Mouse (Mus musculus) central nervous system, embryonic 11.5 days (tissue): ENCODE data around the gene Gm13288. TPM values are rescaled to one million over a fixed set of nuclear protein-coding genes. Genes with fewer than 3 reads are reported as not detected.

Source experiments
- polyA plus RNA-seq: library from polyadenylated mRNA; depleted of rRNA; stranded (reverse); fragments of >200 nt; gene quantifications from 2 replicates; pipeline ENCODE4 v1.2.3, GENCODE M21; 2012; rRNA removed

The Gm13288 gene
- polyA plus RNA-seq: 0.01 and 0.02 TPM in 2 replicates

GRCm38 (mm10) chr4:88805231-88805630, at the start of gene Gm13288:
Gene Gm13288, plus strand, starts transcription at chr4:88805531.

GRCm38 (mm10) chr4:88759610-88760268, 45.6 kb upstream of the Gm13288 start, which contains the start of gene Gm13283:
Gene Gm13283, plus strand, starts transcription at chr4:88760119.

GRCm38 (mm10) chr4:88773534-88773933, 31.8 kb upstream of the Gm13288 start, which contains the start of gene Gm13290:
Gene Gm13290, plus strand, starts transcription at chr4:88773834.

GRCm38 (mm10) chr4:88776622-88777021, 28.7 kb upstream of the Gm13288 start, which contains the start of gene Gm13289:
Gene Gm13289, plus strand, starts transcription at chr4:88776922.

GRCm38 (mm10) chr4:88779550-88779949, 25.8 kb upstream of the Gm13288 start, which contains the start of gene Gm13272:
Gene Gm13272, plus strand, starts transcription at chr4:88779850.

GRCm38 (mm10) chr4:88781831-88782230, 23.5 kb upstream of the Gm13288 start, which contains the start of gene Ifnz:
Gene Ifnz, plus strand, starts transcription at chr4:88782131.

GRCm38 (mm10) chr4:88785409-88785808, 19.9 kb upstream of the Gm13288 start, which contains the start of gene Gm13276:
Gene Gm13276, plus strand, starts transcription at chr4:88785709.

GRCm38 (mm10) chr4:88788402-88788801, 16.9 kb upstream of the Gm13288 start, which contains the start of gene Gm13277:
Gene Gm13277, plus strand, starts transcription at chr4:88788632.

GRCm38 (mm10) chr4:88791250-88791649, 14.1 kb upstream of the Gm13288 start, which contains the start of gene Gm13278:
Gene Gm13278, plus strand, starts transcription at chr4:88791550.

GRCm38 (mm10) chr4:88793936-88794675, 11.2 kb upstream of the Gm13288 start, which contains the start of gene Gm13275:
Gene Gm13275, plus strand, starts transcription at chr4:88794487.

GRCm38 (mm10) chr4:88797097-88797496, 8.2 kb upstream of the Gm13288 start, which contains the start of gene Gm13279:
Gene Gm13279, plus strand, starts transcription at chr4:88797397.

GRCm38 (mm10) chr4:88799365-88799764, 6.0 kb upstream of the Gm13288 start, which contains the start of gene Gm13285:
Gene Gm13285, plus strand, starts transcription at chr4:88799665.

GRCm38 (mm10) chr4:88802954-88803353, 2.4 kb upstream of the Gm13288 start, which contains the start of gene Gm13287:
Gene Gm13287, plus strand, starts transcription at chr4:88803254.

GRCm38 (mm10) chr4:88815928-88816327, 10.6 kb downstream of the Gm13288 start, which contains the start of gene Ifna7:
Gene Ifna7, plus strand, starts transcription at chr4:88816228.

GRCm38 (mm10) chr4:88819659-88820058, 14.3 kb downstream of the Gm13288 start, which contains the start of gene Ifna11:
Gene Ifna11, plus strand, starts transcription at chr4:88819959.

GRCm38 (mm10) chr4:88827116-88827515, 21.8 kb downstream of the Gm13288 start, which contains the start of gene Ifna6:
Gene Ifna6, plus strand, starts transcription at chr4:88827416.

GRCm38 (mm10) chr4:88835225-88835624, 29.9 kb downstream of the Gm13288 start, which contains the start of gene Ifna5:
Gene Ifna5, plus strand, starts transcription at chr4:88835525.

GRCm38 (mm10) chr4:88841438-88841911, 36.1 kb downstream of the Gm13288 start, which contains the start of gene Ifna4:
Gene Ifna4, plus strand, starts transcription at chr4:88841861.

GRCm38 (mm10) chr4:88849698-88850097, 44.4 kb downstream of the Gm13288 start, which contains the start of gene Ifna1:
Gene Ifna1, plus strand, starts transcription at chr4:88850087.

